Mouse (Mus musculus) forebrain, embryonic 12.5 days (tissue): Measurements from ENCODE around the gene Trmt1. TPM values are rescaled to one million over a fixed set of nuclear protein-coding genes. Genes with fewer than 3 reads are reported as not detected.

Experiments used
- ATAC-seq: fragments of 200-750 bp; cut with Nextera tagmentation; 2 replicates; pipeline ENCODE4 v1.8.0; 2017; ENCODE audit warnings: moderate TSS enrichment; ENCODE audit not compliant: low FRiP score
- H3K27ac ChIP-seq: fragments of 300-500 bp; sonication (generic); 2 replicates; pipeline ENCODE4 v1.5.1; 2016; ENCODE audit warnings: mild to moderate bottlenecking
- H3K27me3 ChIP-seq: fragments of 300-500 bp; sonication (generic); 2 replicates; pipeline ENCODE4 v1.6.1; 2016; ENCODE audit warnings: mild to moderate bottlenecking
- H3K36me3 ChIP-seq: fragments of 300-500 bp; sonication (generic); replicated peaks from 2 replicates; pipeline ENCODE4 v1.6.1; 2016; ENCODE audit warnings: mild to moderate bottlenecking
- H3K4me1 ChIP-seq: fragments of 300-500 bp; sonication (generic); 2 replicates; pipeline ENCODE4 v1.6.1; 2016
- H3K4me2 ChIP-seq: fragments of 300-500 bp; sonication (generic); 2 replicates; pipeline ENCODE4 v1.6.1; 2016; ENCODE audit warnings: mild to moderate bottlenecking, moderate library complexity
- H3K4me3 ChIP-seq: fragments of 300-500 bp; sonication (generic); replicated peaks from 2 replicates; pipeline ENCODE4 v1.5.1; 2016; ENCODE audit warnings: mild to moderate bottlenecking
- H3K9ac ChIP-seq: fragments of 300-500 bp; sonication (generic); 2 replicates; pipeline ENCODE4 v1.6.1; 2016; ENCODE audit warnings: mild to moderate bottlenecking
- H3K9me3 ChIP-seq: fragments of 300-500 bp; sonication (generic); 2 replicates; pipeline ENCODE4 v1.6.1; 2016
- WGBS: fragments of 180-500 bp; shearing (Covaris S2); methylation state at CpG from one replicate; pipeline ENCODE4 v1.1.7; 2016; 5-methylcytosine and 5-hydroxymethylcytosine counted together
- polyA plus RNA-seq: library from polyadenylated mRNA; unstranded; fragments of >200 nt; fragmentation: Nextera tagmentation; extraction: Ambion mirVana; gene quantifications from 2 replicates; pipeline ENCODE4 v1.2.1, GENCODE M21; 2016

Trmt1 gene
- polyA plus RNA-seq = 55.4 and 59.6 TPM in 2 replicates

GRCm38 (mm10) chr8:84686191-84687002 is at the start of gene Trmt1:
Trmt1 (plus strand) TSS chr8:84686307.
- WGBS = 10% methylated on average over 20 of the region's 20 CpGs
- Histone ChIP-seq H3K4me2 (peak within 1 kb of the TSS; percentile 96), H3K9me3 (no peaks in the 10 kb centered on the region), H3K4me1 (peaks cover 43% of the 10 kb centered on the region), H3K9ac (peak within 1 kb of the TSS; percentile 100), H3K4me3 (peak within 1 kb of the TSS; percentile 100), H3K27ac (peak within 1 kb of the TSS; percentile 95), H3K36me3 (peaks cover 27% of the 10 kb centered on the region), H3K27me3 (no peaks in the 10 kb centered on the region)
- ATAC-seq = 0 out of 2 replicates have a peak, but pooled peaks have one; percentile 24

- Histone ChIP-seq H3K4me1 (peaks cover 41% of the 10 kb centered on the region), H3K27me3 (no peaks in the 10 kb centered on the region)
These were observed 48.1 kb upstream of the Trmt1 start for GRCm38 (mm10) chr8:84637946-84638554.

GRCm38 (mm10) chr8:84638555-84639161 is 47.4 kb upstream of the Trmt1 start:
- Histone ChIP-seq H3K4me1 (peaks cover 41% of the 10 kb centered on the region), H3K27ac (peak overlapping the region; percentile 94), H3K4me3 (peak overlapping the region; percentile 62), H3K36me3 (no peaks in the 10 kb centered on the region), H3K27me3 (no peaks in the 10 kb centered on the region), H3K4me2 (peak overlapping the region; percentile 83), H3K9me3 (no peaks in the 10 kb centered on the region), H3K9ac (peak overlapping the region; percentile 86)
- ATAC-seq = peak; percentile 37
- under 1% methylated on average over 45 of the region's 52 CpGs for WGBS

More at GRCm38 (mm10) chr8:84637946-84638554, 48.1 kb upstream of the Trmt1 start:
- WGBS = 42% methylated on average over 8 of the region's 8 CpGs
- Histone ChIP-seq H3K36me3 (no peaks in the 10 kb centered on the region), H3K9ac (peak overlapping the region; percentile 86), H3K4me3 (peak overlapping the region; percentile 62), H3K27ac (peak overlapping the region; percentile 94; the same call in 1 of the 2 replicates), H3K9me3 (no peaks in the 10 kb centered on the region), H3K4me2 (peak overlapping the region; percentile 83)
- no peak for ATAC-seq

- no peaks in the 10 kb centered on the region for H3K36me3 ChIP-seq
- under 1% methylated on average over 105 of the region's 106 CpGs for WGBS
- peak overlapping the region; percentile 94 for H3K27ac ChIP-seq
- ATAC-seq = peak; percentile 91
- no peaks in the 10 kb centered on the region for H3K27me3 ChIP-seq
- no peaks in the 10 kb centered on the region for H3K9me3 ChIP-seq
- H3K4me3 ChIP-seq = peak overlapping the region; percentile 62
- H3K9ac ChIP-seq = peak overlapping the region; percentile 86
- peak overlapping the region; percentile 83 for H3K4me2 ChIP-seq
- H3K4me1 ChIP-seq = peaks cover 34% of the 10 kb centered on the region
These were observed 46.7 kb upstream of the Trmt1 start for GRCm38 (mm10) chr8:84639162-84640009.

GRCm38 (mm10) chr8:84640010-84640588 is 46.0 kb upstream of the Trmt1 start:
- WGBS = 27% methylated on average over 9 of the region's 9 CpGs
- H3K4me3 ChIP-seq = peak overlapping the region; percentile 62
- no peaks in the 10 kb centered on the region for H3K36me3 ChIP-seq
- no peaks in the 10 kb centered on the region for H3K27me3 ChIP-seq
- H3K4me2 ChIP-seq = peak overlapping the region; percentile 83
- no peak for ATAC-seq
- H3K9ac ChIP-seq = 0 out of 2 replicates have a peak overlapping the region, but pooled peaks have one; percentile 51
- no peak overlapping the region for H3K27ac ChIP-seq
- H3K4me1 ChIP-seq = peaks cover 27% of the 10 kb centered on the region
- no peaks in the 10 kb centered on the region for H3K9me3 ChIP-seq

GRCm38 (mm10) chr8:84640617-84641294 is 45.4 kb upstream of the Trmt1 start:
- H3K9ac ChIP-seq = no peak overlapping the region
- peaks cover 21% of the 10 kb centered on the region for H3K4me1 ChIP-seq
- no peaks in the 10 kb centered on the region for H3K36me3 ChIP-seq
- no peak overlapping the region for H3K4me2 ChIP-seq
- no peak for ATAC-seq
- no peak overlapping the region for H3K4me3 ChIP-seq
- no peaks in the 10 kb centered on the region for H3K9me3 ChIP-seq
- H3K27me3 ChIP-seq = no peaks in the 10 kb centered on the region
- no peak overlapping the region for H3K27ac ChIP-seq
- WGBS = 68% methylated on average over 6 of the region's 7 CpGs

GRCm38 (mm10) chr8:84641578-84642361 is 44.3 kb upstream of the Trmt1 start:
- H3K9ac ChIP-seq = no peak overlapping the region
- ATAC-seq = no peak
- no peaks in the 10 kb centered on the region for H3K27me3 ChIP-seq
- H3K4me2 ChIP-seq = no peak overlapping the region
- H3K9me3 ChIP-seq = no peaks in the 10 kb centered on the region
- 88% methylated on average over 1 of the region's 1 CpGs for WGBS
- no peak overlapping the region for H3K4me3 ChIP-seq
- peaks cover 13% of the 10 kb centered on the region for H3K4me1 ChIP-seq
- no peaks in the 10 kb centered on the region for H3K36me3 ChIP-seq
- H3K27ac ChIP-seq = no peak overlapping the region

- Histone ChIP-seq H3K27me3 (no peaks in the 10 kb centered on the region), H3K27ac (no peak overlapping the region), H3K4me1 (peaks cover 17% of the 10 kb centered on the region), H3K9ac (no peak overlapping the region), H3K4me3 (no peak overlapping the region), H3K4me2 (no peak overlapping the region), H3K9me3 (no peaks in the 10 kb centered on the region), H3K36me3 (no peaks in the 10 kb centered on the region)
- WGBS = 77% methylated on average over 5 of the region's 5 CpGs
- ATAC-seq = no peak
These were observed 43.1 kb upstream of the Trmt1 start for GRCm38 (mm10) chr8:84643019-84643418.

- no peak overlapping the region for H3K4me3 ChIP-seq
- H3K27ac ChIP-seq = 0 out of 2 replicates have a peak overlapping the region, but pooled peaks have one; percentile 53
- ATAC-seq = no peak; the same call in 1 of the 2 replicates
These were observed 39.3 kb upstream of the Trmt1 start for GRCm38 (mm10) chr8:84646800-84647199.

GRCm38 (mm10) chr8:84647461-84647901 is 38.6 kb upstream of the Trmt1 start:
- 2% methylated on average over 14 of the region's 14 CpGs for WGBS
- H3K9ac ChIP-seq = peak overlapping the region; percentile 18
- peak overlapping the region; percentile 53 for H3K27ac ChIP-seq
- peak; percentile 82 for ATAC-seq
- H3K9me3 ChIP-seq = no peaks in the 10 kb centered on the region
- H3K27me3 ChIP-seq = no peaks in the 10 kb centered on the region
- peak overlapping the region; percentile 54 for H3K4me2 ChIP-seq
- no peaks in the 10 kb centered on the region for H3K36me3 ChIP-seq
- peak overlapping the region; percentile 25 for H3K4me3 ChIP-seq
- peaks cover 15% of the 10 kb centered on the region for H3K4me1 ChIP-seq

More at GRCm38 (mm10) chr8:84646800-84647199, 39.3 kb upstream of the Trmt1 start:
- Histone ChIP-seq H3K36me3 (no peaks in the 10 kb centered on the region), H3K9me3 (no peaks in the 10 kb centered on the region), H3K27me3 (no peaks in the 10 kb centered on the region), H3K9ac (no peak overlapping the region), H3K4me1 (peaks cover 15% of the 10 kb centered on the region), H3K4me2 (peak overlapping the region; percentile 54)
- 59% methylated on average over 6 of the region's 6 CpGs for WGBS
